Comparison of ENCODE assay signal across 25 mouse cellular contexts in the genomic region with DNA sequence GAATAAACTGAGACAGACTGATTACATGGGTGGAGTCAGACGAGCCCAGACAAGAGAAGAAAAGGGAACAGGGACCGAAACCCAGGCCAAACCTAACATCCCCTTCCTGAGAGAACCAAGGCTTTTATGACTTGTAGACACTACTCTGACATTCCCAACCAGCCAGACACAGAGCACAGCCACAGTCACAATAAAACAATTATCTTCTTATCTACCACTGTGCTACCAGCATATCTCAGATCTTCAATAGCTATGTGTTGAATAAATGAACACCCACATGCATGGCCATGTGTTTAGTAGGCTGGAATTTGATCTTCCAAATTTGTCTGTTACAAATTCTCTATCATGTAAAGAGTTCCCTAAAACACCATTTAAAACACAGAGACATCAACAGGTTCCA.
DNase-seq lines count a peak whose midpoint lies in the region; ATAC-seq and TF ChIP-seq lines count a peak whose summit lies in the region.
"Had no signal": no experiment of that assay in that cellular context is flagged by ENCODE, and none has a peak within 500 bp of the region (broad histone marks: within the 10 kb centered on the region; RNA-seq: fewer than 3 reads in every experiment).

No protein-coding gene starts in this region.

- ATAC-seq in heart, embryonic 14.5 days (ENCODE audit: insufficient number of reproducible peaks, insufficient read depth, low FRiP score, low read depth) = peak; percentile 39; the same call in 1 of the 2 replicates
- 0 out of 2 replicates have a peak, but pooled peaks have one; percentile 51 for ATAC-seq in intestine, embryonic 15.5 days
- ATAC-seq in intestine, postnatal 0 days = no peak
- peak; percentile 74; the same call in 1 of the 2 replicates for ATAC-seq in intestine, embryonic 16.5 days
- ATAC-seq: activated CD4-positive, CD25-positive, alpha-beta regulatory T cell, adult 4 months; forebrain, embryonic 14.5 days; forebrain, embryonic 16.5 days; Patski had no signal

- no peak for TF ChIP-seq CTCF in intestine, postnatal 0 days (IDR thresholded peaks at IDR 0.05; ENCODE audit: low read depth)

- no peaks in the 10 kb centered on the region for H3K9me3 ChIP-seq in heart, embryonic 14.5 days (ENCODE audit: control insufficient read depth, low read length)
- H3K9me3 ChIP-seq in heart, embryonic 10.5 days = no peaks in the 10 kb centered on the region
- no peaks in the 10 kb centered on the region for H3K9me3 ChIP-seq in intestine, embryonic 15.5 days
- H3K9me3 ChIP-seq in intestine, postnatal 0 days (ENCODE audit: control insufficient read depth) = no peaks in the 10 kb centered on the region
- no peaks in the 10 kb centered on the region for H3K9me3 ChIP-seq in intestine, embryonic 16.5 days (ENCODE audit: control insufficient read depth, low read length)
- H3K9me3 ChIP-seq: embryonic facial prominence, embryonic 13.5 days; embryonic facial prominence, embryonic 15.5 days; forebrain, embryonic 10.5 days; forebrain, embryonic 12.5 days; G1E had no signal

- no peak overlapping the region for H3K9ac ChIP-seq in heart, embryonic 14.5 days (ENCODE audit: low read length)
- H3K9ac ChIP-seq in intestine, embryonic 15.5 days = no peak overlapping the region
- no peak overlapping the region for H3K9ac ChIP-seq in intestine, postnatal 0 days (ENCODE audit: low read depth, low read length)
- H3K9ac ChIP-seq in intestine, embryonic 16.5 days (ENCODE audit: low read depth, low read length) = no peak overlapping the region
- H3K9ac ChIP-seq: embryonic facial prominence, embryonic 13.5 days; embryonic facial prominence, embryonic 15.5 days; forebrain, embryonic 12.5 days had no signal

- no peak for DNase-seq in heart, embryonic 10.5 days (ENCODE audit: low spot score)
- DNase-seq in cerebellum, postnatal 25 days = no peak
- DNase-seq: adrenal gland, adult 8-10 months; adrenal gland, postnatal 14 days; adrenal gland, postnatal 36 days; cerebellum, adult 11-12 months; cerebellum, adult 2 months; cerebellum, adult 9-10 months; cerebellum, postnatal 10 days; cerebellum, postnatal 36 days; embryo, embryonic 11 days had no signal

- no peak overlapping the region for H3K4me2 ChIP-seq in heart, embryonic 14.5 days (ENCODE audit: low read length)
- no peak overlapping the region for H3K4me2 ChIP-seq in intestine, embryonic 15.5 days (replicated peaks)
- H3K4me2 ChIP-seq in intestine, postnatal 0 days (replicated peaks; ENCODE audit: low read depth) = no peak overlapping the region
- no peak overlapping the region for H3K4me2 ChIP-seq in intestine, embryonic 16.5 days (ENCODE audit: low read depth, low read length)
- H3K4me2 ChIP-seq: embryonic facial prominence, embryonic 13.5 days; embryonic facial prominence, embryonic 15.5 days; forebrain, embryonic 12.5 days had no signal

- H3K27me3 ChIP-seq in heart, embryonic 14.5 days (ENCODE audit: control insufficient read depth, insufficient read depth, low read length) = no peaks in the 10 kb centered on the region
- H3K27me3 ChIP-seq in heart, embryonic 10.5 days (ENCODE audit: insufficient read depth, poor library complexity, severe bottlenecking) = no peaks in the 10 kb centered on the region
- H3K27me3 ChIP-seq in intestine, embryonic 15.5 days (replicated peaks) = no peaks in the 10 kb centered on the region
- H3K27me3 ChIP-seq in intestine, postnatal 0 days (replicated peaks; ENCODE audit: control insufficient read depth, insufficient read depth, low read length) = no peaks in the 10 kb centered on the region
- H3K27me3 ChIP-seq in intestine, embryonic 16.5 days (replicated peaks; ENCODE audit: control insufficient read depth, insufficient read depth, low read length) = no peaks in the 10 kb centered on the region
- H3K27me3 ChIP-seq: embryonic facial prominence, embryonic 13.5 days; embryonic facial prominence, embryonic 15.5 days; forebrain, embryonic 12.5 days had no signal

- H3K4me1 ChIP-seq in heart, embryonic 14.5 days (ENCODE audit: control insufficient read depth in 2 of 2, insufficient read depth in 2 of 2, low read length in 2 of 2) = no peaks in the 10 kb centered on the region
- H3K4me1 ChIP-seq in heart, embryonic 10.5 days = peaks cover 10% of the 10 kb centered on the region
- 0 out of 2 replicates have a peak, but pooled peaks cover 3% of the 10 kb centered on the region for H3K4me1 ChIP-seq in intestine, embryonic 15.5 days (replicated peaks)
- H3K4me1 ChIP-seq in intestine, postnatal 0 days (replicated peaks; ENCODE audit: control insufficient read depth, insufficient read depth, low read length) = no peaks in the 10 kb centered on the region
- peaks cover 4% of the 10 kb centered on the region; the same call in 1 of the 2 replicates for H3K4me1 ChIP-seq in intestine, embryonic 16.5 days (ENCODE audit: control insufficient read depth, insufficient read depth, low read length)
- H3K4me1 ChIP-seq: embryonic facial prominence, embryonic 13.5 days; embryonic facial prominence, embryonic 15.5 days; forebrain, embryonic 10.5 days; forebrain, embryonic 12.5 days had no signal

- 77% methylated on average over 2 of the region's 2 CpGs for WGBS in heart, embryonic 14.5 days
- WGBS in heart, embryonic 10.5 days = 72% methylated on average over 2 of the region's 2 CpGs
- WGBS in intestine, embryonic 15.5 days = 52% methylated on average over 2 of the region's 2 CpGs
- WGBS in intestine, postnatal 0 days = 40% methylated on average over 2 of the region's 2 CpGs
- 37% methylated on average over 2 of the region's 2 CpGs for WGBS in intestine, embryonic 16.5 days

- H3K4me3 ChIP-seq in heart, embryonic 14.5 days (ENCODE audit: control insufficient read depth in 1 of 2, insufficient read depth in 1 of 2, low read depth in 1 of 2, low read length in 2 of 2) = no peak overlapping the region
- H3K4me3 ChIP-seq in heart, embryonic 10.5 days = no peak overlapping the region
- no peak overlapping the region for H3K4me3 ChIP-seq in intestine, embryonic 15.5 days (replicated peaks)
- no peak overlapping the region for H3K4me3 ChIP-seq in intestine, postnatal 0 days (ENCODE audit: low read depth, low read length)
- no peak overlapping the region for H3K4me3 ChIP-seq in intestine, embryonic 16.5 days (ENCODE audit: low read length)
- H3K4me3 ChIP-seq: embryonic facial prominence, embryonic 13.5 days; embryonic facial prominence, embryonic 15.5 days; erythroblast, embryonic 14.5 days; forebrain, embryonic 10.5 days; forebrain, embryonic 12.5 days had no signal

- H3K27ac ChIP-seq in heart, embryonic 14.5 days (replicated peaks in 1 of 2; ENCODE audit: control insufficient read depth in 1 of 2, insufficient read depth in 1 of 2, low read depth in 2 of 2, low read length in 2 of 2) = no peak overlapping the region
- H3K27ac ChIP-seq in heart, embryonic 10.5 days = no peak overlapping the region
- no peak overlapping the region for H3K27ac ChIP-seq in intestine, embryonic 15.5 days
- no peak overlapping the region for H3K27ac ChIP-seq in intestine, postnatal 0 days (ENCODE audit: low read depth, low read length)
- no peak overlapping the region for H3K27ac ChIP-seq in intestine, embryonic 16.5 days (ENCODE audit: low read length)
- H3K27ac ChIP-seq: embryonic facial prominence, embryonic 13.5 days; embryonic facial prominence, embryonic 15.5 days; forebrain, embryonic 10.5 days; forebrain, embryonic 12.5 days had no signal

- no peaks in the 10 kb centered on the region for H3K36me3 ChIP-seq in heart, embryonic 14.5 days (ENCODE audit: control insufficient read depth, insufficient read depth, low read length)
- H3K36me3 ChIP-seq in heart, embryonic 10.5 days = no peaks in the 10 kb centered on the region
- H3K36me3 ChIP-seq in intestine, embryonic 15.5 days = no peaks in the 10 kb centered on the region
- H3K36me3 ChIP-seq in intestine, postnatal 0 days (ENCODE audit: control insufficient read depth, insufficient read depth) = no peaks in the 10 kb centered on the region
- H3K36me3 ChIP-seq in intestine, embryonic 16.5 days (ENCODE audit: control insufficient read depth, insufficient read depth, low read length) = no peaks in the 10 kb centered on the region
- H3K36me3 ChIP-seq: embryonic facial prominence, embryonic 13.5 days; embryonic facial prominence, embryonic 15.5 days; forebrain, embryonic 10.5 days; forebrain, embryonic 12.5 days; G1E had no signal
